Comparison of ENCODE assay signal across 8 mouse cellular contexts in the genomic region with DNA sequence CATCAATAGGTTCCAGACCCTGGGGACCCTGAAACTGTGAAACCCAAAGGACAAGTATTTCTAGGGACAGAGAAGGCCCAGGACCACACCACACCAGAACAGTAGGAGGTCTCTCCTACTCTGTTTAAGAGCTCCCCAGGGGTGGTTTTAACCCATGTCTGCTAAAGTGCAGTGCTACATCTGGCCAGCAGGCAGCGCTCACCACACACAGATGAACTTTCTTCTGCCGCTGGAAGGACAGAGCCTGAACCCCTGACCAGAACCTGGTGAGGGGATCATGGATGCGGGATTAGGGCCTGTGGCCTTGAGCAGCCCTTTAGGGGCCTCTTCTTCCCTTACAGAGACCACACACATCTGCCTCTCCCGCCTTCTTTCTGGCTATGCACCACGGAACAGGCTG. TPM values are rescaled to one million over a fixed set of nuclear protein-coding genes. Genes with fewer than 3 reads are reported as not detected.
DNase-seq lines count a peak whose midpoint lies in the region; ATAC-seq and TF ChIP-seq lines count a peak whose summit lies in the region.

No protein-coding gene starts in this region.

- H3K9ac ChIP-seq in intestine, embryonic 14.5 days (ENCODE audit: low read length), result no peak overlapping the region
- H3K9ac ChIP-seq in intestine, embryonic 15.5 days, result no peak overlapping the region
- no peak overlapping the region for H3K9ac ChIP-seq in forebrain, embryonic 11.5 days (ENCODE audit: low read length)
- no peak overlapping the region for H3K9ac ChIP-seq in hindbrain, embryonic 14.5 days

- peak; percentile 95 for TF ChIP-seq CTCF in bone marrow macrophage, adult 2 months (IDR thresholded peaks at IDR 0.05; ENCODE audit: low read depth, low read length)

- intact Hi-C loops in left cerebral cortex, postnatal 25 days (cut with DNase I), result loop anchor here (1.0 to 5.0 kb wide), 3 partner anchors 97 to 224 kb away; no protein-coding TSS in a partner anchor

- no peaks in the 10 kb centered on the region for H3K4me1 ChIP-seq in intestine, embryonic 14.5 days (replicated peaks; ENCODE audit: control insufficient read depth, insufficient read depth, low read length)
- 0 out of 2 replicates have a peak, but pooled peaks cover 5% of the 10 kb centered on the region for H3K4me1 ChIP-seq in intestine, embryonic 15.5 days (replicated peaks)
- H3K4me1 ChIP-seq in bone marrow macrophage, adult 2 months (ENCODE audit: control insufficient read depth, insufficient read depth, low read length), result peaks cover 12% of the 10 kb centered on the region
- H3K4me1 ChIP-seq in forebrain, embryonic 11.5 days (replicated peaks; ENCODE audit: control insufficient read depth, insufficient read depth, low read length), result no peaks in the 10 kb centered on the region
- 0 out of 2 replicates have a peak, but pooled peaks cover 3% of the 10 kb centered on the region for H3K4me1 ChIP-seq in hindbrain, embryonic 14.5 days (replicated peaks; ENCODE audit: control insufficient read depth, insufficient read depth, low read length)

- peak; percentile 87 for DNase-seq in intestine, embryonic 14.5 days (ENCODE audit: low spot score)
- peak; percentile 84 for DNase-seq in forebrain, embryonic 11.5 days (ENCODE audit: low spot score)
- peak; percentile 80 for DNase-seq in hindbrain, embryonic 14.5 days (ENCODE audit: low spot score)
- peak; percentile 72 to 83 for DNase-seq in left cerebral cortex, postnatal 25 days (ENCODE audit: low spot score in 2 of 2)
- peak; percentile 58 to 79 for DNase-seq in spleen, postnatal 10 days (ENCODE audit: low spot score in 2 of 2)

- no peak overlapping the region for H3K4me2 ChIP-seq in intestine, embryonic 14.5 days (ENCODE audit: low read length)
- no peak overlapping the region for H3K4me2 ChIP-seq in intestine, embryonic 15.5 days (replicated peaks)
- H3K4me2 ChIP-seq in forebrain, embryonic 11.5 days (ENCODE audit: low read depth, low read length, severe bottlenecking), result no peak overlapping the region
- no peak overlapping the region for H3K4me2 ChIP-seq in hindbrain, embryonic 14.5 days (replicated peaks)

- 13% methylated on average over 5 of the region's 5 CpGs for WGBS in intestine, embryonic 14.5 days
- WGBS in intestine, embryonic 15.5 days, result 12% methylated on average over 5 of the region's 5 CpGs
- 4% methylated on average over 5 of the region's 5 CpGs for WGBS in forebrain, embryonic 11.5 days
- WGBS in hindbrain, embryonic 14.5 days, result 9% methylated on average over 5 of the region's 5 CpGs

- H3K4me3 ChIP-seq in intestine, embryonic 14.5 days (ENCODE audit: low read depth, low read length), result no peak overlapping the region
- no peak overlapping the region for H3K4me3 ChIP-seq in intestine, embryonic 15.5 days (replicated peaks)
- no peak overlapping the region for H3K4me3 ChIP-seq in bone marrow macrophage, adult 2 months (ENCODE audit: insufficient read depth, low read length)
- H3K4me3 ChIP-seq in forebrain, embryonic 11.5 days (ENCODE audit: low read depth, low read length), result no peak overlapping the region
- no peak overlapping the region for H3K4me3 ChIP-seq in hindbrain, embryonic 14.5 days (replicated peaks; ENCODE audit: low read length)

- no peak for TF ChIP-seq POLR2A in bone marrow macrophage, adult 2 months (IDR thresholded peaks at IDR 0.05; ENCODE audit: borderline replicate concordance, low read depth, low read length)

- peak; percentile 28; the same call in 1 of the 2 replicates for ATAC-seq in intestine, embryonic 14.5 days (replicated peaks; ENCODE audit: low FRiP score, low TSS enrichment, low read depth)
- ATAC-seq in intestine, embryonic 15.5 days, result no peak
- no peak; the same call in 1 of the 2 replicates for ATAC-seq in forebrain, embryonic 11.5 days (replicated peaks; ENCODE audit: low FRiP score)
- no peak; the same call in 1 of the 2 replicates for ATAC-seq in hindbrain, embryonic 14.5 days (ENCODE audit: low FRiP score)
- ATAC-seq in monocyte, adult 5-6 weeks (replicated peaks; ENCODE audit: insufficient number of reproducible peaks, low FRiP score, low TSS enrichment, poor library complexity, severe bottlenecking), result peak; percentile 72

- H3K27ac ChIP-seq in intestine, embryonic 14.5 days (ENCODE audit: low read depth), result no peak overlapping the region
- H3K27ac ChIP-seq in intestine, embryonic 15.5 days, result no peak overlapping the region
- H3K27ac ChIP-seq in bone marrow macrophage, adult 2 months (ENCODE audit: insufficient read depth, low read depth, low read length), result no peak overlapping the region
- H3K27ac ChIP-seq in forebrain, embryonic 11.5 days (ENCODE audit: low read depth, low read length), result no peak overlapping the region
- H3K27ac ChIP-seq in hindbrain, embryonic 14.5 days, result no peak overlapping the region

- H3K9me3 ChIP-seq in intestine, embryonic 14.5 days (ENCODE audit: control insufficient read depth, low read length), result no peaks in the 10 kb centered on the region
- H3K9me3 ChIP-seq in intestine, embryonic 15.5 days, result no peaks in the 10 kb centered on the region
- no peaks in the 10 kb centered on the region for H3K9me3 ChIP-seq in forebrain, embryonic 11.5 days (ENCODE audit: control insufficient read depth, low read length)
- no peaks in the 10 kb centered on the region for H3K9me3 ChIP-seq in hindbrain, embryonic 14.5 days (ENCODE audit: control insufficient read depth, low read length)

- H3K36me3 ChIP-seq in intestine, embryonic 14.5 days (ENCODE audit: control insufficient read depth, insufficient read depth, low read length), result no peaks in the 10 kb centered on the region
- H3K36me3 ChIP-seq in intestine, embryonic 15.5 days, result no peaks in the 10 kb centered on the region
- no peaks in the 10 kb centered on the region for H3K36me3 ChIP-seq in forebrain, embryonic 11.5 days (ENCODE audit: control insufficient read depth, insufficient read depth, low read length)
- no peaks in the 10 kb centered on the region for H3K36me3 ChIP-seq in hindbrain, embryonic 14.5 days (replicated peaks; ENCODE audit: control insufficient read depth, insufficient read depth)

- H3K27me3 ChIP-seq in intestine, embryonic 14.5 days (replicated peaks; ENCODE audit: control insufficient read depth, insufficient read depth, low read length), result no peaks in the 10 kb centered on the region
- peaks cover 3% of the 10 kb centered on the region for H3K27me3 ChIP-seq in intestine, embryonic 15.5 days (replicated peaks)
- no peaks in the 10 kb centered on the region for H3K27me3 ChIP-seq in forebrain, embryonic 11.5 days (ENCODE audit: control insufficient read depth, insufficient read depth, low read length)
- no peaks in the 10 kb centered on the region for H3K27me3 ChIP-seq in hindbrain, embryonic 14.5 days (ENCODE audit: control insufficient read depth, insufficient read depth, low read length)

RNA-seq across cellular contexts. Expression of a gene that starts 26.6 kb away (rescaled TPM):
- 3.5 and 4.3 TPM in 2 replicates for polyA plus RNA-seq in intestine, embryonic 14.5 days (2014; fragmentation: Nextera tagmentation; extraction: Ambion mirVana)
- polyA plus RNA-seq in intestine, embryonic 15.5 days (2015; fragmentation: Nextera tagmentation; extraction: Ambion mirVana), result 8.0 and 8.2 TPM in 2 replicates
- polyA plus RNA-seq in bone marrow macrophage, adult 2 months (2012; ENCODE audit: insufficient read depth, insufficient read length, missing spikeins), result 382 and 398 TPM in 2 replicates
- 1.9 and 2.0 TPM in 2 replicates for polyA plus RNA-seq in forebrain, embryonic 11.5 days (2014; fragmentation: Nextera tagmentation; extraction: Ambion mirVana)
- 2.5 and 3.8 TPM in 2 replicates for polyA plus RNA-seq in hindbrain, embryonic 14.5 days (2014; fragmentation: Nextera tagmentation; extraction: Ambion mirVana)
- total RNA-seq in left cerebral cortex, postnatal 25 days (2021), result 10 to 100 TPM; 11.8 to 12.6 TPM
- 298 to 420 TPM (median 312 TPM) in 3 replicates for total RNA-seq in monocyte, adult 5-6 weeks (2017)

RNA-seq across cellular contexts. Expression of a gene that starts 50.8 kb away (rescaled TPM):
- 16.7 and 17.5 TPM in 2 replicates for polyA plus RNA-seq in intestine, embryonic 14.5 days (2014; fragmentation: Nextera tagmentation; extraction: Ambion mirVana)
- 15.7 and 21.4 TPM in 2 replicates for polyA plus RNA-seq in intestine, embryonic 15.5 days (2015; fragmentation: Nextera tagmentation; extraction: Ambion mirVana)
- 440 and 552 TPM in 2 replicates for polyA plus RNA-seq in bone marrow macrophage, adult 2 months (2012; ENCODE audit: insufficient read depth, insufficient read length, missing spikeins)
- 5.7 and 9.4 TPM in 2 replicates for polyA plus RNA-seq in forebrain, embryonic 11.5 days (2014; fragmentation: Nextera tagmentation; extraction: Ambion mirVana)
- polyA plus RNA-seq in hindbrain, embryonic 14.5 days (2014; fragmentation: Nextera tagmentation; extraction: Ambion mirVana), result 6.3 and 8.1 TPM in 2 replicates
- total RNA-seq in left cerebral cortex, postnatal 25 days (2021), result 1 to 10 TPM; 1.9 to 2.9 TPM
- total RNA-seq in monocyte, adult 5-6 weeks (2017), result 125 to 216 TPM (median 199 TPM) in 3 replicates

Comparison
In these comparisons a context has a peak if more than half of its experiments do, and no peak if none do; other contexts are left out.
1. ATAC-seq: peak in intestine, embryonic 14.5 days (single experiment) and monocyte, adult 5-6 weeks (single experiment); none in intestine, embryonic 15.5 days (single experiment), forebrain, embryonic 11.5 days (single experiment) and hindbrain, embryonic 14.5 days (single experiment).
2. RNA of a gene that starts 26.6 kb away (polyA plus RNA-seq): 382 to 398 TPM in bone marrow macrophage, adult 2 months; 8.0 to 8.2 TPM in intestine, embryonic 15.5 days, 3.5 to 4.3 TPM in intestine, embryonic 14.5 days, 2.5 to 3.8 TPM in hindbrain, embryonic 14.5 days and 1.9 to 2.0 TPM in forebrain, embryonic 11.5 days; every median in the first group is over 10 times any median in the second.
3. RNA of a gene that starts 50.8 kb away (polyA plus RNA-seq): 440 to 552 TPM in bone marrow macrophage, adult 2 months; 16.7 to 17.5 TPM in intestine, embryonic 14.5 days, 15.7 to 21.4 TPM in intestine, embryonic 15.5 days, 5.7 to 9.4 TPM in forebrain, embryonic 11.5 days and 6.3 to 8.1 TPM in hindbrain, embryonic 14.5 days; every median in the first group is over 10 times any median in the second.
4. Peak in every context shown above with its lines, with median percentiles within 50 percentile points of each other: DNase-seq.